Mouse (Mus musculus): ENCODE results near the gene Def6. TPM values are rescaled to one million over a fixed set of nuclear protein-coding genes. Genes with fewer than 3 reads are reported as not detected.

Def6 gene
- polyA plus RNA-seq, 1 experiment from 2014 or later: 5.8 TPM

- no peaks in the 10 kb centered on the region for H3K36me3 ChIP-seq
- no peak for ATAC-seq (ENCODE audit: low FRiP score)
- H3K27ac ChIP-seq: peak overlapping the region; percentile 31; the same call in 1 of the 2 replicates
- H3K4me1 ChIP-seq (replicated peaks): peaks cover 6% of the 10 kb centered on the region
- no peak overlapping the region for H3K4me3 ChIP-seq
- no peak overlapping the region for H3K4me2 ChIP-seq
- 58% methylated on average over 13 of the region's 13 CpGs for WGBS
- H3K9ac ChIP-seq: no peak overlapping the region
- no peaks in the 10 kb centered on the region for H3K9me3 ChIP-seq
- H3K27me3 ChIP-seq: no peaks in the 10 kb centered on the region
Measured at GRCm38 (mm10) chr17:28263181-28263894, 55.8 kb downstream of the Def6 start.

DNA sequence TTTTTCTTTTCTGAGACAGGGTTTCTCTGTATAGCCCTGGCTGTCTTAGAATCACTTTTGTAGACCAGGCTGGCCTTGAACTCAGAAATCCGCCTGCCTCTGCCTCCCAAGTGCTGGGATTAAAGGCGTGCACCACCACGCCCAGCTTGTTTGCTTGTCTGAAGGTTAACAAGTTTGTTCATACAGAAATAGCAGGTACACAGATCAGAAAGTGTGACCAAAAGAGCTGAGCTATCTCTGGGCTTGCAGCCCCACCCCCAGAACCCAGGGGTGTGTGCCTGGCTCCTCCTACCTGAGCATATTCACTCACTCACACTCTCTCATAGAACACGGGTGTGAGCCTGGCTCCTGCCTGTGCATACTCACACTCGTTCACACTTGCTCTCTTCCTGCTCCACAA lies 59.7 kb downstream of the Def6 start:
- Histone ChIP-seq H3K27ac (no peak overlapping the region), H3K9ac (no peak overlapping the region), H3K27me3 (no peaks in the 10 kb centered on the region), H3K4me3 (no peak overlapping the region), H3K36me3 (no peaks in the 10 kb centered on the region), H3K4me2 (no peak overlapping the region), H3K9me3 (no peaks in the 10 kb centered on the region), H3K4me1 (replicated peaks) (peaks cover 7% of the 10 kb centered on the region)
- ATAC-seq (ENCODE audit: low FRiP score): no peak
- WGBS: 93% methylated on average over 5 of the region's 5 CpGs

DNA sequence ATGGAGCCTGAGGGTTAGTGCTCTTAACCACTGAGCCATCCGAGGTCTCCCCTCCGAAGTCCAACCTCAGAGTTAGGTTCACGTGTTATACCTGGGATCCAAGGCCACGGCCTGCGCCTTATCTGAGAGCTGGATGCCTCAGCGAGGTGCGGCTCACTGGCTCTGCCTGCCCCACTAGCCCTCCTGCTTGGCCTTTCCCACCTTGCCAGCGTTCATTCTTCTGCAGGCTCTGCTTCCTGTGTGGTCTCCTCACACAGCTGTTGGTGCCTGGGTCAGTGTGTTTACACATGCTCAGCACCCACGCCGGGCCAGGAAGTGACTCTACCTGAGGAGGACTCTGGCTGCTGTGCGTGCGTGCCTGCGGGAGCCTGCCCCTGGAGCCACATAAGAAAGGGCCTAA lies 62.6 kb downstream of the Def6 start:
- Histone ChIP-seq H3K4me1 (replicated peaks) (peaks cover 8% of the 10 kb centered on the region; the same call in 1 of the 2 replicates), H3K4me2 (no peak overlapping the region), H3K27ac (no peak overlapping the region), H3K9me3 (no peaks in the 10 kb centered on the region), H3K36me3 (no peaks in the 10 kb centered on the region), H3K27me3 (no peaks in the 10 kb centered on the region), H3K9ac (no peak overlapping the region), H3K4me3 (no peak overlapping the region)
- 84% methylated on average over 13 of the region's 13 CpGs for WGBS
- no peak for ATAC-seq (ENCODE audit: low FRiP score)

GRCm38 (mm10) chr17:28271537-28272266 lies 64.1 kb downstream of the Def6 start:
- 0 out of 2 replicates have a peak overlapping the region, but pooled peaks have one; percentile 6 for H3K9ac ChIP-seq
- no peaks in the 10 kb centered on the region for H3K9me3 ChIP-seq
- H3K4me1 ChIP-seq (replicated peaks): peaks cover 8% of the 10 kb centered on the region
- no peak for ATAC-seq (ENCODE audit: low FRiP score)
- no peak overlapping the region for H3K4me2 ChIP-seq
- H3K27ac ChIP-seq: no peak overlapping the region
- H3K27me3 ChIP-seq: no peaks in the 10 kb centered on the region
- no peaks in the 10 kb centered on the region for H3K36me3 ChIP-seq
- WGBS: 79% methylated on average over 12 of the region's 12 CpGs
- H3K4me3 ChIP-seq: no peak overlapping the region

DNA sequence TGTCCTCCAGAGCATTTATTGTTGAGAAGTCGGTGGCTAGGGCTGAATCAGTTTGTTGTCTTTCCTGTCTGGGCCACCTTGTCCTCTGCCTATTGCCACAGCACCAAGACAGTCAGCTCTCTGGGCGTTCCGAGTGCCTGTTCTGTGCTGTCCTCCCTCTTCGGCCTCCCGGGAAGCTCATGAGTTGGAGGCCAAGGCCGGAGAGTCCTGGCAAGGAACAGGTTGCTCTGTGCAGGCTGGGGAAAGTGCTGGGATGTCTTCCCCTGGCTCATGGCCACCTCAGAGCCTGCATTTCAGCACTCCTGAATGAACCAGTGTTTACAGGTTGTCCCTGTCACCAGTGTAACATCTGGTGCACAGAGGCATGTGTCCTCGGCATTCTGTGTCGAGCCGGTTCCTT lies 64.7 kb downstream of the Def6 start:
- Histone ChIP-seq H3K4me2 (no peak overlapping the region), H3K36me3 (no peaks in the 10 kb centered on the region), H3K27ac (no peak overlapping the region), H3K9me3 (no peaks in the 10 kb centered on the region), H3K4me1 (replicated peaks) (peaks cover 14% of the 10 kb centered on the region), H3K27me3 (no peaks in the 10 kb centered on the region), H3K4me3 (no peak overlapping the region), H3K9ac (no peak overlapping the region; the same call in 1 of the 2 replicates)
- WGBS: 81% methylated on average over 9 of the region's 9 CpGs
- ATAC-seq (ENCODE audit: low FRiP score): no peak

DNA sequence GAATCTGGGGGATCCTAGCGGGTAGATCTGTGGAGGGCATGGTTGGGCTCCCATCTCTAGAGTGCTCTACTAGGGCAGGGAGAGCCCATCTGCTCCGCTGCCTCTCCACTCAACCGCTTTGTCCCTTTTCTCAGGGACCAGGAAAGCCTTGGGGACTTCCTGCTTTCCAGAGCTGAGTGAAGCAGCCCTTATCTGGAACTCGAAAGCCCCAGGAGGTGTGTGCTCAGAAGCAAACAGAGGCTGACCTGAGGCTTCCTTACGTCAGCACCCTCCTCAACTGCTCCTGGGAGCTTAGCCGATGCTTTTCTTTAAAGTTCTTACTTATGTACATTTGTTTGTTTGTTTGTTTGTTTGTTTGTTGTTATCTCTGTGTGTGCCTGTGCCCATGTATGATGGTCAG lies 65.3 kb downstream of the Def6 start:
- no peak overlapping the region for H3K4me2 ChIP-seq
- H3K27ac ChIP-seq: no peak overlapping the region
- no peak overlapping the region for H3K4me3 ChIP-seq
- H3K4me1 ChIP-seq (replicated peaks): peaks cover 20% of the 10 kb centered on the region
- H3K36me3 ChIP-seq: no peaks in the 10 kb centered on the region
- WGBS: 80% methylated on average over 6 of the region's 6 CpGs
- no peak for ATAC-seq (ENCODE audit: low FRiP score)
- H3K9ac ChIP-seq: peak overlapping the region; percentile 5; the same call in 1 of the 2 replicates
- H3K27me3 ChIP-seq: no peaks in the 10 kb centered on the region
- no peaks in the 10 kb centered on the region for H3K9me3 ChIP-seq

GRCm38 (mm10) chr17:28274739-28275138 lies 67.2 kb downstream of the Def6 start:
- 82% methylated on average over 3 of the region's 3 CpGs for WGBS
- Histone ChIP-seq H3K27ac (no peak overlapping the region), H3K9ac (no peak overlapping the region), H3K27me3 (no peaks in the 10 kb centered on the region), H3K4me3 (no peak overlapping the region), H3K4me1 (replicated peaks) (peaks cover 27% of the 10 kb centered on the region), H3K36me3 (no peaks in the 10 kb centered on the region), H3K9me3 (no peaks in the 10 kb centered on the region), H3K4me2 (no peak overlapping the region)
- ATAC-seq (ENCODE audit: low FRiP score): no peak

- peak overlapping the region; percentile 19; the same call in 1 of the 2 replicates for H3K9ac ChIP-seq
- WGBS: 83% methylated on average over 14 of the region's 14 CpGs
- H3K4me3 ChIP-seq: no peak overlapping the region
Measured at GRCm38 (mm10) chr17:28277226-28277625, 69.6 kb downstream of the Def6 start.

GRCm38 (mm10) chr17:28277721-28278120 lies 70.1 kb downstream of the Def6 start:
- H3K4me1 ChIP-seq (replicated peaks): peaks cover 39% of the 10 kb centered on the region
- no peaks in the 10 kb centered on the region for H3K36me3 ChIP-seq
- no peak for ATAC-seq (ENCODE audit: low FRiP score)
- H3K27ac ChIP-seq: no peak overlapping the region
- no peak overlapping the region for H3K4me3 ChIP-seq
- H3K9ac ChIP-seq: no peak overlapping the region; the same call in 1 of the 2 replicates
- H3K9me3 ChIP-seq: no peaks in the 10 kb centered on the region
- H3K4me2 ChIP-seq: no peak overlapping the region
- H3K27me3 ChIP-seq: no peaks in the 10 kb centered on the region
- 66% methylated on average over 10 of the region's 10 CpGs for WGBS

More at GRCm38 (mm10) chr17:28277226-28277625, 69.6 kb downstream of the Def6 start:
- H3K27me3 ChIP-seq: no peaks in the 10 kb centered on the region
- H3K36me3 ChIP-seq: no peaks in the 10 kb centered on the region
- H3K4me1 ChIP-seq (replicated peaks): peaks cover 44% of the 10 kb centered on the region
- no peak for ATAC-seq (ENCODE audit: low FRiP score)
- H3K9me3 ChIP-seq: no peaks in the 10 kb centered on the region
- H3K27ac ChIP-seq: no peak overlapping the region
- H3K4me2 ChIP-seq: no peak overlapping the region

- no peak for ATAC-seq (ENCODE audit: low FRiP score)
- 89% methylated on average over 3 of the region's 3 CpGs for WGBS
Measured at GRCm38 (mm10) chr17:28278156-28278555, 70.6 kb downstream of the Def6 start.

More at GRCm38 (mm10) chr17:28278156-28278555, 70.6 kb downstream of the Def6 start:
- Histone ChIP-seq H3K27me3 (no peaks in the 10 kb centered on the region), H3K27ac (no peak overlapping the region), H3K4me3 (no peak overlapping the region), H3K9me3 (no peaks in the 10 kb centered on the region), H3K9ac (no peak overlapping the region), H3K4me2 (no peak overlapping the region), H3K4me1 (replicated peaks) (peaks cover 37% of the 10 kb centered on the region), H3K36me3 (no peaks in the 10 kb centered on the region)
